Comparison of ENCODE assay signal across 11 mouse cellular contexts in the genomic region with DNA sequence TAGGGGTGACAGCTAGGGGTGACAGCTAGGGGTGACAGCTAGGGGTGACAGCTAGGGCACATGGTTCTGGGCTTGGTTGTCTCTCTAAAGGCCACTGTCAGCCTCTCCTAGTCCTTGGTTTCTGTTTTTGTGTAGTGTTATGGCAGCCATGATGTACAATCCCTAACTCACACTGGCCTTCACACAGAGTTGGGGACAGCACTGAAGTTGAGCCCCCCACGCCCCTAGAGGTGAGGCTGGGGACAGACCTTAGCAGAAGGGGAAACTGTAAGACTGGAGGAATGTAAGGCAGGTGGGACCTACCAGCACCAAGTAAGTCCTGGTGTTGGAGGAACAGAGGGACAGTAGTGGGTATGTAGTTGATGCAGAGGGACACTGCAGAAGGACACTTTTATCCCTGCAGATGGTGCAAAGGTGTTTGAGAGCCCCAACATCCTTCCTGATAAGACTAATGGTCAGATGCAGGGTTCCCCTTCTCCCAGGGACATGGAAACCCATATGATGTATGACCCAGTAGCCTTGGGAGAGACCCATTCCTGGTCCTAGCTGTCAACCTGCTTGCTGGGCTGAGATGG. TPM values are rescaled to one million over a fixed set of nuclear protein-coding genes. Genes with fewer than 3 reads are reported as not detected.
DNase-seq lines count a peak whose midpoint lies in the region; ATAC-seq lines count a peak whose summit lies in the region.
"Had no signal": no experiment of that assay in that cellular context is flagged by ENCODE, and none has a peak within 500 bp of the region (broad histone marks: within the 10 kb centered on the region; RNA-seq: fewer than 3 reads in every experiment).

No protein-coding gene starts in this region.

- no peaks in the 10 kb centered on the region for H3K9me3 ChIP-seq in heart, embryonic 13.5 days
- no peaks in the 10 kb centered on the region for H3K9me3 ChIP-seq in midbrain, embryonic 10.5 days (replicated peaks)
- no peaks in the 10 kb centered on the region for H3K9me3 ChIP-seq in midbrain, embryonic 16.5 days (replicated peaks; ENCODE audit: control insufficient read depth, low read length, poor library complexity, severe bottlenecking)
- no peaks in the 10 kb centered on the region for H3K9me3 ChIP-seq in forebrain, embryonic 11.5 days (ENCODE audit: control insufficient read depth, low read length)
- H3K9me3 ChIP-seq: neural tube, embryonic 12.5 days had no signal

- DNase-seq in heart, adult 9 months (ENCODE audit: low spot score in 2 of 2): no peak
- DNase-seq in midbrain, embryonic 10.5 days (ENCODE audit: low spot score): no peak
- DNase-seq in induced T-regulatory cell, adult 2 months (ENCODE audit: low read depth): peak; percentile 33
- no peak for DNase-seq in forebrain, embryonic 11.5 days (ENCODE audit: low spot score)
- no peak for DNase-seq in cerebellum, postnatal 14 days
- DNase-seq: forebrain, postnatal 0 days had no signal

- no peak overlapping the region for H3K9ac ChIP-seq in heart, embryonic 13.5 days
- no peak overlapping the region for H3K9ac ChIP-seq in midbrain, embryonic 16.5 days (ENCODE audit: low read depth, low read length)
- H3K9ac ChIP-seq in forebrain, embryonic 11.5 days (ENCODE audit: low read length): no peak overlapping the region
- H3K9ac ChIP-seq: forebrain, postnatal 0 days; neural tube, embryonic 12.5 days had no signal

- peaks cover 3% of the 10 kb centered on the region; the same call in 1 of the 2 replicates for H3K27me3 ChIP-seq in heart, embryonic 13.5 days (replicated peaks)
- H3K27me3 ChIP-seq in midbrain, embryonic 10.5 days (ENCODE audit: low read depth, poor library complexity, severe bottlenecking): no peaks in the 10 kb centered on the region
- H3K27me3 ChIP-seq in midbrain, embryonic 16.5 days (ENCODE audit: control insufficient read depth, insufficient read depth, low read depth, low read length): no peaks in the 10 kb centered on the region
- no peaks in the 10 kb centered on the region for H3K27me3 ChIP-seq in forebrain, embryonic 11.5 days (ENCODE audit: control insufficient read depth, insufficient read depth, low read length)
- H3K27me3 ChIP-seq: neural tube, embryonic 12.5 days had no signal

- H3K27ac ChIP-seq in heart, embryonic 13.5 days (replicated peaks): peak overlapping the region; percentile 45; the same call in 1 of the 2 replicates
- H3K27ac ChIP-seq in midbrain, embryonic 10.5 days (replicated peaks): peak overlapping the region; percentile 28; the same call in 1 of the 2 replicates
- H3K27ac ChIP-seq in midbrain, embryonic 16.5 days (ENCODE audit: low read length): no peak overlapping the region
- H3K27ac ChIP-seq in forebrain, embryonic 11.5 days (ENCODE audit: low read depth, low read length): no peak overlapping the region
- H3K27ac ChIP-seq: neural tube, embryonic 12.5 days had no signal

- H3K4me1 ChIP-seq in heart, embryonic 13.5 days: peaks cover 11% of the 10 kb centered on the region
- H3K4me1 ChIP-seq in midbrain, embryonic 10.5 days: peaks cover 19% of the 10 kb centered on the region
- 0 out of 2 replicates have a peak, but pooled peaks cover 5% of the 10 kb centered on the region for H3K4me1 ChIP-seq in midbrain, embryonic 16.5 days (ENCODE audit: control insufficient read depth, insufficient read depth, low read length)
- H3K4me1 ChIP-seq in forebrain, embryonic 11.5 days (replicated peaks; ENCODE audit: control insufficient read depth, insufficient read depth, low read length): peaks cover 3% of the 10 kb centered on the region; the same call in 1 of the 2 replicates

- no peak overlapping the region for H3K4me2 ChIP-seq in heart, embryonic 13.5 days
- H3K4me2 ChIP-seq in midbrain, embryonic 16.5 days (ENCODE audit: low read length): no peak overlapping the region
- no peak overlapping the region for H3K4me2 ChIP-seq in forebrain, embryonic 11.5 days (ENCODE audit: low read depth, low read length, severe bottlenecking)
- H3K4me2 ChIP-seq: neural tube, embryonic 12.5 days had no signal

- WGBS in heart, embryonic 13.5 days: 40% methylated on average over 1 of the region's 1 CpGs
- WGBS in midbrain, embryonic 10.5 days: 56% methylated on average over 1 of the region's 1 CpGs
- 26% methylated on average over 1 of the region's 1 CpGs for WGBS in midbrain, embryonic 16.5 days
- WGBS in forebrain, embryonic 11.5 days: 57% methylated on average over 1 of the region's 1 CpGs

- no peak overlapping the region for H3K4me3 ChIP-seq in heart, embryonic 13.5 days
- H3K4me3 ChIP-seq in midbrain, embryonic 10.5 days: no peak overlapping the region
- no peak overlapping the region for H3K4me3 ChIP-seq in midbrain, embryonic 16.5 days (ENCODE audit: low read depth, low read length)
- no peak overlapping the region for H3K4me3 ChIP-seq in forebrain, embryonic 11.5 days (ENCODE audit: low read depth, low read length)
- H3K4me3 ChIP-seq: neural tube, embryonic 12.5 days had no signal

- H3K36me3 ChIP-seq in heart, embryonic 13.5 days: no peaks in the 10 kb centered on the region
- H3K36me3 ChIP-seq in midbrain, embryonic 10.5 days: no peaks in the 10 kb centered on the region
- no peaks in the 10 kb centered on the region for H3K36me3 ChIP-seq in midbrain, embryonic 16.5 days (ENCODE audit: control insufficient read depth, insufficient read depth, low read length)
- no peaks in the 10 kb centered on the region for H3K36me3 ChIP-seq in forebrain, embryonic 11.5 days (ENCODE audit: control insufficient read depth, insufficient read depth, low read length)
- H3K36me3 ChIP-seq: neural tube, embryonic 12.5 days had no signal

- ATAC-seq in heart, embryonic 13.5 days (ENCODE audit: extremely low read depth, insufficient number of reproducible peaks, low FRiP score, low TSS enrichment): no peak
- ATAC-seq in midbrain, embryonic 16.5 days: no peak
- ATAC-seq in neutrophil, adult 5-6 weeks (ENCODE audit: extremely low read depth, insufficient number of reproducible peaks, low FRiP score, poor library complexity, severe bottlenecking): peak; percentile 4; the same call in 1 of the 2 replicates
- no peak for ATAC-seq in forebrain, embryonic 11.5 days (replicated peaks; ENCODE audit: low FRiP score)
- ATAC-seq: forebrain, postnatal 0 days had no signal

RNA-seq across cellular contexts. Expression of gene Spi1, which starts 1.3 kb away (rescaled TPM):
- 3.5 and 3.9 TPM in 2 replicates for polyA plus RNA-seq in heart, embryonic 13.5 days (2015; fragmentation: Nextera tagmentation; extraction: Ambion mirVana)
- polyA plus RNA-seq in midbrain, embryonic 10.5 days (2016; fragmentation: Nextera tagmentation; extraction: Ambion mirVana): 3.6 and 5.6 TPM in 2 replicates
- 2.1 and 2.8 TPM in 2 replicates for polyA plus RNA-seq in midbrain, embryonic 16.5 days (2015; fragmentation: Nextera tagmentation; extraction: Ambion mirVana)
- 388 and 389 TPM in 2 replicates for total RNA-seq in neutrophil, adult 5-6 weeks (2017)
- 2.2 and 4.9 TPM in 2 replicates for polyA plus RNA-seq in forebrain, embryonic 11.5 days (2014; fragmentation: Nextera tagmentation; extraction: Ambion mirVana)

RNA-seq across cellular contexts. Expression of gene Slc39a13, which starts 13.2 kb away (rescaled TPM):
- 45.0 and 55.5 TPM in 2 replicates for polyA plus RNA-seq in heart, embryonic 13.5 days (2015; fragmentation: Nextera tagmentation; extraction: Ambion mirVana)
- polyA plus RNA-seq in midbrain, embryonic 10.5 days (2016; fragmentation: Nextera tagmentation; extraction: Ambion mirVana): 20.5 and 26.3 TPM in 2 replicates
- 30.4 and 35.0 TPM in 2 replicates for polyA plus RNA-seq in midbrain, embryonic 16.5 days (2015; fragmentation: Nextera tagmentation; extraction: Ambion mirVana)
- total RNA-seq in neutrophil, adult 5-6 weeks (2017): 17.0 and 20.4 TPM in 2 replicates
- polyA plus RNA-seq in forebrain, embryonic 11.5 days (2014; fragmentation: Nextera tagmentation; extraction: Ambion mirVana): 23.3 and 23.6 TPM in 2 replicates

RNA-seq across cellular contexts. Expression of gene Psmc3, which starts 29.6 kb away (rescaled TPM):
- polyA plus RNA-seq in heart, embryonic 13.5 days (2015; fragmentation: Nextera tagmentation; extraction: Ambion mirVana): 226 and 239 TPM in 2 replicates
- 363 TPM in 2 replicates for polyA plus RNA-seq in midbrain, embryonic 10.5 days (2016; fragmentation: Nextera tagmentation; extraction: Ambion mirVana)
- polyA plus RNA-seq in midbrain, embryonic 16.5 days (2015; fragmentation: Nextera tagmentation; extraction: Ambion mirVana): 226 and 247 TPM in 2 replicates
- total RNA-seq in neutrophil, adult 5-6 weeks (2017): 132 and 144 TPM in 2 replicates
- polyA plus RNA-seq in forebrain, embryonic 11.5 days (2014; fragmentation: Nextera tagmentation; extraction: Ambion mirVana): 354 and 371 TPM in 2 replicates

RNA-seq across cellular contexts. Expression of gene Mybpc3, which starts 34.5 kb away (rescaled TPM):
- 806 and 882 TPM in 2 replicates for polyA plus RNA-seq in heart, embryonic 13.5 days (2015; fragmentation: Nextera tagmentation; extraction: Ambion mirVana)
- polyA plus RNA-seq in midbrain, embryonic 10.5 days (2016; fragmentation: Nextera tagmentation; extraction: Ambion mirVana): 0.02 TPM in 1 of 2 replicates, not detected in the other
- polyA plus RNA-seq in midbrain, embryonic 16.5 days (2015; fragmentation: Nextera tagmentation; extraction: Ambion mirVana): 0.04 TPM in 1 of 2 replicates, not detected in the other
- 1.3 and 2.1 TPM in 2 replicates for total RNA-seq in neutrophil, adult 5-6 weeks (2017)
- not detected in 2 replicates for polyA plus RNA-seq in forebrain, embryonic 11.5 days (2014; fragmentation: Nextera tagmentation; extraction: Ambion mirVana)
- polyA plus RNA-seq: inflammation-experienced regulatory T-cells, adult 6 months had no signal

RNA-seq across cellular contexts. Expression of gene Rapsn, which starts 48.0 kb away (rescaled TPM):
- polyA plus RNA-seq in heart, embryonic 13.5 days (2015; fragmentation: Nextera tagmentation; extraction: Ambion mirVana): 21.2 and 25.8 TPM in 2 replicates
- polyA plus RNA-seq in midbrain, embryonic 10.5 days (2016; fragmentation: Nextera tagmentation; extraction: Ambion mirVana): 1.7 and 2.0 TPM in 2 replicates
- polyA plus RNA-seq in midbrain, embryonic 16.5 days (2015; fragmentation: Nextera tagmentation; extraction: Ambion mirVana): 0.42 and 0.64 TPM in 2 replicates
- 0.47 TPM in 1 of 2 replicates, not detected in the other for total RNA-seq in neutrophil, adult 5-6 weeks (2017)
- polyA plus RNA-seq in forebrain, embryonic 11.5 days (2014; fragmentation: Nextera tagmentation; extraction: Ambion mirVana): 3.1 and 5.0 TPM in 2 replicates

Comparison
In these comparisons a context has a peak if more than half of its experiments do, and no peak if none do; other contexts are left out.
1. H3K27ac ChIP-seq: peak in heart, embryonic 13.5 days (single experiment) and midbrain, embryonic 10.5 days (single experiment); none in midbrain, embryonic 16.5 days (single experiment) and forebrain, embryonic 11.5 days (single experiment).